Mouse (Mus musculus): ENCODE data around the gene Ccdc115.

DNA sequence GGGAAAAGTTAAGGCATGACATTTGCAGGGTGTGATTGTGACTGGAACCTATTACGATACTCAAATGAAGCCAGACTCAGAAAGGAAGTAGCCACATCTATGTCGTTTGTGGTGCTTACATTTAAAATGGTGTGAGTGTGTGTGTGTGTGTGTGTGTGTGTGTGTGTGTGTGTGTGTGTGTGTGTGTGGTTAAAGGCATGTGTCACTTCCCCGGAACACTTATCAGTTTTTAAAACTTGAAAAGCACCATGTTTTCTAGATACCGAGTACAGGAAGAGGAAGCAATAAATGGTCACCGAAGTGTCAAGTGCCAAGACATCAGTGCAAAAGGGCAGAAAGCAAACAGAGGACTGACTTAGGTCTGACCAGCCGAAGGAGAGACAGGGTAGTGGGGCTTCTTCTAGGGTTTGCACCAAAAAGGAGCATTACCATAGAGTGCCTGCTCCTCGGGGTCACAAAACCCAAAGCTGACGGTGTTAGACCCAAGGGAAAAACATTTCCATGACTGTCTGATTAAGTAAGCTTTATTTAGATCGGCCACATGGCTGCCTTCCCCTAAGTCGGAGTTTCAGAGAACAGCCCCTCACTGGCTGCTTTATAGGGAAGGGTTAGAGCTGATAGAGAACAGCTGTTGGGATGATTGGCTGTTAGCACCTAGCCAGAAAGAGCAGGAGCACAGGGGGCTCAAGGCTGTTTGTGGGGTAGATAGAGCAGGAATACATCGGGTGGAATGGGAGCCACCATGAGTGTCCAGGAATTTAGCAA is 39.6 kb upstream of the Ccdc115 start:
- TF ChIP-seq CTCF (IDR thresholded peaks at IDR 0.05; ENCODE audit: low read depth) (no peak), EP300 (IDR thresholded peaks at IDR 0.05; ENCODE audit: low read depth) (no peak)
